Mouse (Mus musculus): ENCODE measurements around the gene Neurod1. TPM values are rescaled to one million over a fixed set of nuclear protein-coding genes. Genes with fewer than 3 reads are reported as not detected.

Neurod1 gene
- polyA plus RNA-seq (2015; fragmentation: Nextera tagmentation; extraction: Ambion mirVana), result 0.05 TPM in 1 of 2 replicates, not detected in the other

DNA sequence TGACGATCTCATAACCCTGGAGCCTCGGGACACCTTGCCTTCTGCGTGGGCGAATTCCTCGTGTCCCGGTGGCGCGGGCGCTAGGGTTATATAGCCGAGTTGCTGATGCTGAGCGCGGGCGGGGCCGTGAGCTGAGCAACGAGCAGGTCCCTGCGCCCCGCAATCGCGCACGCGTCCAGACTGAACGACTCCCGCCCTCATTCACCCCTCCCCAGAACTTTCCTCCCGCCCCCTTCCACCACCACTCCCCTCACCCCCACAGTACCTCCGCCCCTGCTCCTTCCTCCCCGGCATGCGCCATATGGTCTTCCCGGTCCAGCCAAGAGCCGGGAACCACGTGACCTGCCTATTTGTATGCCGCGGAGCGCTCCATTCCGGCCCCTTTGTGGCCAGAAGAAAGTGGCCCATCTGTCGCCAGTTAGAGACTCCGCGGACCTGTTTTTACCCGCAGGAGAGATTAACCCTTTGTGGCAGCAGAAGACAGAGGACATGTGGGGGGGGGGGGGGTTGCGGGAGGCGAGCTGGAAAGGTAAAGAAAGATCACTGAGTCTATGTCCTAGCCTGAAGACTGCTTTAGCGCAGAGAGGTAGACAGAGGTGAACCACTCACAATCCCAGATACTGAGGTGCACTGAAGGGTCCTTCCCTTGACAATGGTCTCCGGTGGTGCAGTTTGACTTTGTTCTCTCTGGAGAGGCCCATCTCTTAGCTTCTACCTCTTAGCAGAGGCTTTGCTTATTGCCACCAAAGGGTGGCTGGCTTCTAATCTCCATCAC, at the start of gene Neurod1, which contains the start of gene Cerkl:
Gene Neurod1, minus strand, starts transcription at position 177 of the 775 bp plus-strand sequence.
Gene Cerkl, minus strand, starts transcription at position 211 of the 775 bp plus-strand sequence.
- under 1% methylated on average over 42 of the region's 42 CpGs for WGBS (ENCODE audit: insufficient replicate concordance)
- peaks cover 68% of the 10 kb centered on the region for H3K27me3 ChIP-seq (ENCODE audit: control insufficient read depth, insufficient read depth, low read depth, low read length)
- ATAC-seq (ENCODE audit: low read depth), result no peak
- no peak within 1 kb of the TSS for H3K9ac ChIP-seq (ENCODE audit: low read depth, low read length)
- no peak within 1 kb of the TSS for H3K27ac ChIP-seq (ENCODE audit: low read length)
- H3K4me3 ChIP-seq (ENCODE audit: low read depth, low read length), result no peak within 1 kb of the TSS
- H3K9me3 ChIP-seq (replicated peaks; ENCODE audit: control insufficient read depth, low read length), result no peaks in the 10 kb centered on the region
- H3K36me3 ChIP-seq (ENCODE audit: control insufficient read depth, insufficient read depth), result no peaks in the 10 kb centered on the region
- peak within 1 kb of the TSS; percentile 33 for H3K4me2 ChIP-seq (ENCODE audit: low read depth, low read length)
- no peaks in the 10 kb centered on the region for H3K4me1 ChIP-seq (ENCODE audit: control insufficient read depth, low read depth, low read length)

DNA sequence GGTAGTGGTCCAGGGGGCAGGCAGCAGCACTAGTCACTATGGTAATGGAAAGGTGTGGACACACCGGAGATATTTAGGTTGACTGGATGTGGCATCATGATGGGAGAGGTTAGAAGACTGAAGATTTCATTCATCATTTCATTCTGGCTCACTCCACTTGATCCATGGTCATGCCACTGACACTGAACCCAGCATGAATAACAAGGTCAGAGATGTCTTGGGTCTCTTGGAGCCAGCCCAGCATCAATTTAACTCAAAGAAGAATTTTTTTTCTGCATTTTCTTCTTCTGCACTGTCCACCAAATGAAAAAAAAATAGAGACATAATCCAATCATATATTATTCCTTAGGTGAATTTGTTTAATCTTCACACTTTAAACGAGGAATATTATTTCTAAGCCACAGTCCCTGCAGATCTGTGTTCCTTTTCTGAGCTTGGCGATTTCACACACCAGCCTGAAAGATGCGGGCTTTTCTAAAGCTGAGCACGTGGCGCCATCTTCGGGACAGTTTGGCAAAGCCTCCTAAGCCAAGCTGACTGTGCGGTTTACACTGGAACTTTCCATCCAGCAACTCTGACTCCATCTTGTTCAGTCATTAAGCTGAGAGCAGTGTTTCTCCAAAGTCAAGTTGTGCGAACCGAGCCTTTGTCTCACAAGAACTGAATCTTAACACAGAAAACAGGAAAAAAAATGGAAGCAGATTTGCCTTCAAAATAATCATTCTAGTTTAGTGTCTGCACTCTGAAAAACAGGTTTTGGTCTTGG, 42.6 kb upstream of the Neurod1 start:
- Histone ChIP-seq H3K27me3 (ENCODE audit: control insufficient read depth, insufficient read depth, low read depth, low read length) (no peaks in the 10 kb centered on the region), H3K9ac (ENCODE audit: low read depth, low read length) (no peak overlapping the region), H3K4me2 (ENCODE audit: low read depth, low read length) (no peak overlapping the region), H3K36me3 (ENCODE audit: control insufficient read depth, insufficient read depth) (no peaks in the 10 kb centered on the region), H3K27ac (ENCODE audit: low read length) (no peak overlapping the region), H3K4me3 (ENCODE audit: low read depth, low read length) (no peak overlapping the region), H3K4me1 (ENCODE audit: control insufficient read depth, low read depth, low read length) (no peaks in the 10 kb centered on the region), H3K9me3 (replicated peaks; ENCODE audit: control insufficient read depth, low read length) (no peaks in the 10 kb centered on the region)
- no peak for ATAC-seq (ENCODE audit: low read depth)
- WGBS (ENCODE audit: insufficient replicate concordance), result 20% methylated on average over 10 of the region's 10 CpGs

DNA sequence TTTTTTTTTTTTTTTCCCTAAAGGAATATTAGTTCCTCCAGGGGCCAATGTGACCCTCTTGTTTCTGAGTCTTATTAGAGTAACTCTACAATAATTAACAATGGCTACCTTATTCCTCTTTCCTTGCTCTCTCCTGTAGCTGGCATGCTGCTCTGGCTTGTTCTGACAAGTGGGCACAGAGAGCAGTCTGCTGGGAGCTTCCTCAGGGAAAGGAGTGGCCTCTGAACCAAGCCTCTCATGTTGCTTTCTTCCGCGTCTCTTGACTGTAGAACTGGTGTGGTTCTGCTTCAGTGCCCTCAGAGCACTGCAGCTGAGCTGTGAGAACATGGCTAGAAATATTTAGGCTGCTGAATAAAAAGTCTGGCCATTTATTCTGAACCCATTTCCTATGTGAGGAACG, 28.6 kb upstream of the Neurod1 start:
- Histone ChIP-seq H3K27me3 (ENCODE audit: control insufficient read depth, insufficient read depth, low read depth, low read length) (no peaks in the 10 kb centered on the region), H3K4me1 (ENCODE audit: control insufficient read depth, low read depth, low read length) (no peaks in the 10 kb centered on the region), H3K36me3 (ENCODE audit: control insufficient read depth, insufficient read depth) (no peaks in the 10 kb centered on the region), H3K9ac (ENCODE audit: low read depth, low read length) (no peak overlapping the region), H3K27ac (ENCODE audit: low read length) (no peak overlapping the region), H3K4me2 (ENCODE audit: low read depth, low read length) (no peak overlapping the region), H3K9me3 (replicated peaks; ENCODE audit: control insufficient read depth, low read length) (no peaks in the 10 kb centered on the region), H3K4me3 (ENCODE audit: low read depth, low read length) (no peak overlapping the region)
- no peak for ATAC-seq (ENCODE audit: low read depth)
- 60% methylated on average over 3 of the region's 3 CpGs for WGBS (ENCODE audit: insufficient replicate concordance)

DNA sequence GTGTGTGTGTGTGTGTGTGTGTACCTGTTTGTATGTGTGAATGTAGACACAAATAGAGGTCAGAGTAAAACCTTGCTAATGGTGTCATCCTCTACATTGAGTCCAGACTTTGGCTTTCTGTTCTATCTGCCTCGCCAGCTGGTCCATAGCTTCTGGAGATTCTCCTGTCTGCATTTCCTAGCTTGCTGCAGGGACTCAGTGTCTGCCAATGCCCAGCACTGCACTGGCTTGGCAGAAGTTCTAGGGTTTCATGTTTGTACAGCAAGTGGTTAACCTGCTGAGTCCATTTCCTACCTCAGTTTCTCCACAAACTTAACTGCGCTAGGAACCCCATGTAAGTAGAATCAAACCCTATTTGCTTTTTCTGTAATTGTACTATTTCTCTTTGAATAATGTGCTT, 26.0 kb upstream of the Neurod1 start:
- H3K4me3 ChIP-seq (ENCODE audit: low read depth, low read length), result no peak overlapping the region
- 66% methylated on average over 2 of the region's 2 CpGs for WGBS (ENCODE audit: insufficient replicate concordance)

DNA sequence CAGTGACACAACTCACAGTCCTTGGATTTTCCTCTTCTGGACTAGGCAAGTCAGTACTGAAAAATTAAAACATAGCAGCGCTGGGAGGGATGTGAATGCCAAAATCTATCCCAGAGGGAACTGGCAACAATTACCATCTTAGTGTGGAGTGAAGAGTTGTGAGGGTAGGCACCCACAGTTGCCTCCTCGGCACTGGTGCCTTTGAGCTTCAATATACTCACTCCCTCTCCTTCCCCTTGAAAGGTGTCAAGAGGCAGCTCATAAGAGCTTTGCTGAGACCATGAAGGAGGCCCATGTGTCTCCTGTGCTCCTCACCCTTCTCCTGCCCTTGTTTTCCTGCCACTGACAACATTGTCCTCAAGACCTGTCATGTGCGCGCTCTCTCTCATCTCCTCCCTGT, 5.9 kb upstream of the Neurod1 start:
- Histone ChIP-seq H3K4me3 (ENCODE audit: low read depth, low read length) (no peak overlapping the region), H3K4me1 (ENCODE audit: control insufficient read depth, low read depth, low read length) (no peaks in the 10 kb centered on the region), H3K9ac (ENCODE audit: low read depth, low read length) (no peak overlapping the region), H3K27me3 (ENCODE audit: control insufficient read depth, insufficient read depth, low read depth, low read length) (peaks cover 32% of the 10 kb centered on the region), H3K9me3 (replicated peaks; ENCODE audit: control insufficient read depth, low read length) (no peaks in the 10 kb centered on the region), H3K4me2 (ENCODE audit: low read depth, low read length) (no peak overlapping the region), H3K36me3 (ENCODE audit: control insufficient read depth, insufficient read depth) (no peaks in the 10 kb centered on the region), H3K27ac (ENCODE audit: low read length) (no peak overlapping the region)
- WGBS (ENCODE audit: insufficient replicate concordance), result 59% methylated on average over 4 of the region's 4 CpGs
- no peak for ATAC-seq (ENCODE audit: low read depth)

More for the DNA sequence above, 26.0 kb upstream of the Neurod1 start:
- ATAC-seq (ENCODE audit: low read depth), result no peak
- Histone ChIP-seq H3K9me3 (replicated peaks; ENCODE audit: control insufficient read depth, low read length) (no peaks in the 10 kb centered on the region), H3K36me3 (ENCODE audit: control insufficient read depth, insufficient read depth) (no peaks in the 10 kb centered on the region), H3K27me3 (ENCODE audit: control insufficient read depth, insufficient read depth, low read depth, low read length) (no peaks in the 10 kb centered on the region), H3K9ac (ENCODE audit: low read depth, low read length) (no peak overlapping the region), H3K4me2 (ENCODE audit: low read depth, low read length) (no peak overlapping the region), H3K27ac (ENCODE audit: low read length) (no peak overlapping the region), H3K4me1 (ENCODE audit: control insufficient read depth, low read depth, low read length) (no peaks in the 10 kb centered on the region)

DNA sequence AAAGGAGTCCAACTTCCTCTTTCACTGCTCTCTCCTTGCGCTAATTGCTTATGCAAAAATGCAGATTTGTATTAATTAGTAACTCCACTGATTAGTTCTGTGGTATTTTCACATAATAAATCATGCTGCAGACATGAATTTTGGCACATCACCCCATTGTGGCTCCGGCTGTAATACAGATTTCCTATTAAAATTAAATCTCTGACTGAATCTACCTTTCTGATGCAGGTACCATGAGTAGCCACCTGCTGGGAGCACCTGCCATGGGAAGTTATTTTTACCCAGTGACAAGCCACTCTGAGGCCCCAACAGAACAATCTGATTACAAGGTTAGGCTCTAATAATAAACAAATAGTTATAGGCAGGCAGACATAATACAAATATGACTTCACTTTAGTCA, 5.3 kb upstream of the Neurod1 start:
- Histone ChIP-seq H3K4me3 (ENCODE audit: low read depth, low read length) (no peak overlapping the region), H3K27ac (ENCODE audit: low read length) (no peak overlapping the region), H3K9ac (ENCODE audit: low read depth, low read length) (no peak overlapping the region), H3K27me3 (ENCODE audit: control insufficient read depth, insufficient read depth, low read depth, low read length) (peaks cover 37% of the 10 kb centered on the region), H3K36me3 (ENCODE audit: control insufficient read depth, insufficient read depth) (no peaks in the 10 kb centered on the region), H3K4me2 (ENCODE audit: low read depth, low read length) (no peak overlapping the region), H3K4me1 (ENCODE audit: control insufficient read depth, low read depth, low read length) (no peaks in the 10 kb centered on the region), H3K9me3 (replicated peaks; ENCODE audit: control insufficient read depth, low read length) (no peaks in the 10 kb centered on the region)
- no peak for ATAC-seq (ENCODE audit: low read depth)
- 56% methylated on average over 2 of the region's 2 CpGs for WGBS (ENCODE audit: insufficient replicate concordance)

DNA sequence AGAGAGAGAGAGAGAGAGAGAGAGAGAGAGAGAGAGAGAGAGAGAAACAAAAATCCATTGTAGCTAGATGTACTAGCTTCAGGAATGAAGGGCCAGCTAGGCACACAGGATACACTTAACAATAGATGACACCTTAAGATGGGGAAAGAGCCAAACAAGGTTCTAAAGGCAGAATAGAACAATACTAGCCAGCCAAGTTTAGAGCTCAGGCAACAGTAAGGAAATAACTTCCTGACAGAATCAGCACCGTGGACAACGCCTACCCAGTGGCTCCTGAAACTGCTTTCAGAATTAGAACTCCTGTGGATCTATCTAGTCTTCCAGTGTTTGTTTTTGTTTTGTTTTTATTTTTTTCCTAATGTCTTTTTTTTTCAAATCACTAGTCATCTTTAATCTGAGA, 4.0 kb upstream of the Neurod1 start:
- Histone ChIP-seq H3K4me2 (ENCODE audit: low read depth, low read length) (no peak overlapping the region), H3K9me3 (replicated peaks; ENCODE audit: control insufficient read depth, low read length) (no peaks in the 10 kb centered on the region), H3K9ac (ENCODE audit: low read depth, low read length) (no peak overlapping the region), H3K27ac (ENCODE audit: low read length) (no peak overlapping the region), H3K4me1 (ENCODE audit: control insufficient read depth, low read depth, low read length) (no peaks in the 10 kb centered on the region), H3K36me3 (ENCODE audit: control insufficient read depth, insufficient read depth) (no peaks in the 10 kb centered on the region), H3K27me3 (ENCODE audit: control insufficient read depth, insufficient read depth, low read depth, low read length) (peaks cover 50% of the 10 kb centered on the region), H3K4me3 (ENCODE audit: low read depth, low read length) (no peak overlapping the region)
- no peak for ATAC-seq (ENCODE audit: low read depth)
- 0% methylated on average over 2 of the region's 2 CpGs for WGBS (ENCODE audit: insufficient replicate concordance)

DNA sequence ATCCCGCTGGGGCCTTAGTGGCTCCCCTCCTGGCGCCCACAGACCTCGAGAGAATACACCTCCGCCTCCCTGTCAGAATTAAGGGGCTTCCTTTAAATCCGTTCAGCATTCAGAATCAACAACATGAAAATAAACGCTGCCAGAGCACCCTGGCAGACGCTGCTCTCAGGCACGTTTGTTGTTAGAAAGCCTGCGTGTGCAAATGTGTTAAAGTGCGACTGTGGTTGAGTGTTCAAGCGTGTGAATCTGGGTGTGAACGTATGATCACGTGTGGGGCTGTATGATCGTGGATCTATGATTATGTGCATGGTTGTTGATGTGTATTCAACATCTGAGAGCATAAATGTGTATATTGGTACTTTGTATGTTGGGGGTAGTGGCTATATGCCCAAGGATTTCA, 3.6 kb upstream of the Neurod1 start:
- no peak for ATAC-seq (ENCODE audit: low read depth)
- Histone ChIP-seq H3K9me3 (replicated peaks; ENCODE audit: control insufficient read depth, low read length) (no peaks in the 10 kb centered on the region), H3K4me2 (ENCODE audit: low read depth, low read length) (no peak overlapping the region), H3K36me3 (ENCODE audit: control insufficient read depth, insufficient read depth) (no peaks in the 10 kb centered on the region), H3K27me3 (ENCODE audit: control insufficient read depth, insufficient read depth, low read depth, low read length) (peaks cover 54% of the 10 kb centered on the region), H3K4me3 (ENCODE audit: low read depth, low read length) (no peak overlapping the region), H3K9ac (ENCODE audit: low read depth, low read length) (no peak overlapping the region), H3K4me1 (ENCODE audit: control insufficient read depth, low read depth, low read length) (no peaks in the 10 kb centered on the region), H3K27ac (ENCODE audit: low read length) (no peak overlapping the region)
- 10% methylated on average over 14 of the region's 14 CpGs for WGBS (ENCODE audit: insufficient replicate concordance)

Data from liver, embryonic 16.5 days (tissue).